Mouse (Mus musculus) hematopoietic stem cell, adult 5-6 weeks (primary cell): ENCODE data around the gene Rpl26. TPM values are rescaled to one million over a fixed set of nuclear protein-coding genes. Genes with fewer than 3 reads are reported as not detected.

Experiments
- ATAC-seq, 2 experiments: fragments of 125-278 bp in 1 of 2; replicated peaks in 1 of 2; 2 replicates each; pipeline ENCODE4 v1.8.0; 2016 to 2017; ENCODE audit warnings: inconsistent platforms in 2 of 2, mild to moderate bottlenecking in 2 of 2, moderate number of reproducible peaks in 2 of 2, low read depth in 1 of 2, moderate TSS enrichment in 1 of 2; ENCODE audit not compliant: low FRiP score in 2 of 2, poor library complexity in 2 of 2, severe bottlenecking in 2 of 2, insufficient read depth in 1 of 2, low TSS enrichment in 1 of 2
- total RNA-seq: library from RNA; stranded (forward); fragments of 172-1452, 232-1000 nt; gene quantifications from 2 replicates; pipeline ENCODE4 v1.2.3, GENCODE M21; 2017

The Rpl26 gene
- total RNA-seq, 1 experiment from 2014 or later = 7,582 TPM

DNA sequence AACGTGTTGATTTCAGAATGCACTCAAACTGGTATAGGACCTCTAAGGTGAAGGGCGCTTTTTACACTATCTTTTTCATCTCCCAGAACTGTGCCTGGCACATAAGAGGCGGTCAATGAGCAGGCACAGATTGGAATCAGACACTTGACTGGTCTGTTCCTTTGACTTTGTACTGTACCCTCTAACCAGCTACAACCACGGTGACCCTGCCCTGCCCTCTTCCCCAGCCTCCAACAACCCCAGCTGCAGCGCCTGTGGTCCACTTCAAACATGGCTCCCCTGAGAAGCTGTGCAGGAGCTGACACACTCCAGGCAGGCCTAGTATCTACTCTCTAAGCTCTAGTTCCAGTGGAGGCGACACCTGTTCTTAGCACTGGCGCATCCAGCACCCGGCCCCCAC, 41.3 kb downstream of the Rpl26 start:
- no peak for ATAC-seq

DNA sequence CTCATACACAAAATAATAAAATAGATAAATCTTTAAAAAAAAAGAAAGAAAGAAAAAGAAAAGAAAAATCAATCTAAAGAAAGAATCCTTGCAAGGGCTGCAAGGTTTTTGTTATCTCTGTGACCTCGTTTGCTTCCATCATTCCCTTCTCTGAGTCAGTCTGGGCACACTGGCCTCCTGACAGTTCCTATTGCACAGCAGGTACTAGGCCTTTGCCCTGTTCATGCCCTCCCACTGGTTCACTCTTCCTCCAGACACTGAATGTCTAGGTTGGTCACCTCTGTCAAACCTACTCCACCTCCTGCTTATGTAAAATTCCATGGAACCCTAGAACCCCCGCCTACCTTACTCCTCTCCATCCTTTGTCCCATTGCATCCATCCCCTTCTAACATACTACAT, 43.9 kb downstream of the Rpl26 start:
- no peak for ATAC-seq

DNA sequence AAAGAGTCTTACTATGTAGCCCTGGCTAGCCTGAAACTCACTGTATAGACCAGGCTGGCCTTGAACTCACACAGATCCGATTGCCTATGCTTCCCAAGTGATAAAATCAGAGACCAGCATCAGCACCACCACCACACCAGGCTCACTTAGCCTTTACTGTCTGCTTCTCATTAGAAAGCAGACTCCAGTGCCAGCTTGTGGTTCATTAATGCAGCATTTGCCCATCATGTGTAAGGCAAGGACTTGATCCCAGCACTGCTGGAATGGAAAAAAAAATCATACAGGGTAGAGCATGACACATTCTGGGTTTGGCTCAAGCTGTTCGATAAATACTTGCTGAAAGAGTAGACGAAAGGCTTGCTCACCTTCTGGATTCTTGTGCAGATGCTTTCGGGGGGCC, 44.6 kb downstream of the Rpl26 start:
- ATAC-seq = no peak

DNA sequence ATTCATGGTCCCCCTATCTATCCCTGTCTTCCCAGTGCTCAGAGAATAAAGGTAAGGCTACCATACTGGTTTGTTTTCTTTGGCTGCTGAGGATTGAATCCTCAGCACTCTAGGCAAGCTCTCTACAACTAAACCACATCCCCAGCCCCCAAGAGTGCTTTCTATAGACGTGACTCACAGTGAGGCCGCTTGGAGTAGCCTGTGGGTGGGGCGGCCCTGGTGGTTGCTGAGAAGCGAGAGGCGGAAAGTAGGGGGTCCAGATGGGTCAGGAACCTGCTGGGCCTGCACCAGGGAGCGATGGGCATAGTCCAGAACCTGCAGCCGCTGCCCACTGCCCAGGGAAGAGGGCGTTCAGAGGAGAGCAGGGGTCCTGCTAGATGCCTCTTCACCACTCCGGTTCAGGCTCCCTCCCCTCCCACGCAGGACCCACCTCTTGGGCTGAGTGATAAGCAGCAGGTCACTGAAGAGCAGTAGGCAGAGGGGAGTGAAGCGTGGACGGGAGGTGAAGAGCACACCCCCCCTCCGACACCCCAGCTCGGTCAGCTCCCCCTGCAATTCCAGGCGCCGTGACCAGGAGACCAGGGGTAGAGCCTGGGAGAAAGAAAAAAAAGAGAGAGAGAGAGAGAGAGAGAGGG, 45.5 kb downstream of the Rpl26 start:
- no peak for ATAC-seq

DNA sequence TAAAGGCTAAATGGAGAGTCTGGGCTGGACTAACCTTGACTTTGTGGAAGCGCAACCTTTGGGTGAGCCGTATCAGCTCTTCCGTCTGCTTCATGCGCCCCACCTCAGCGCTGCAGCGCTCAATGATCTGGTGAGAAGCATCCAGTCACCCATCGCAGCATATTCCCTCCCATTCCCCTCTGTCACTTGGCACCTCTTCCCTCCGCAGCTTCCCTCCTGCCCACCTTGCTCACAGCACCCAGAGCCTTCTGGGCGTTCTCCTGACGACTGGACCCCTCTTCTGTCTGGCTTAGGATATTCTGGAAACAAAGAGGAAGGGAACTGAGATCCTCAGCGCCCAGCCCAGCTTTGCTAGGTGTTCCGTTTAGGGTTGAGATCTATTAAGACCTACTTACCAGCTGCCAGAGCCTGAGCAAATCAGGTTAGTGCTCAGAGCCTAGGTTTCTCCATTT, 46.2 kb downstream of the Rpl26 start:
- ATAC-seq = no peak

DNA sequence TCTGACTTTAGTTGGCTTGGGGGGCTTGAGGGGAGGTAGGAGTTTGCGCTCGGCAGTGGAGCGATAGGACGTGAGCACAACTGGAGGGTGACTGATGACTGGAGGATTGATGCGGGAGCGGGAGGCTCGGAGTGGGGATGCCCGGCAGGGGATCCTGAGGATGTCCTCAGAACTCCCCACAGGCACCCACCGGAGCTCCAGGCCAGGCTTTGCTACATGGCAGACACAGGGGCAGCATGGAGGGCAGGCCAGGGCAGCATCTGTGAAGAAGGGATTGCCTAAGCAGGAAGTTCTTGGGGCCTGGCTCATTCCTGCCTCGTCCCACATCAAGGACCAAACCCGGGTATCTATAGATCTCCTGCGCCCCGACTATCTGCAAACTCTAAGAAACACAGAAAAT, 52.5 kb downstream of the Rpl26 start:
- no peak for ATAC-seq

DNA sequence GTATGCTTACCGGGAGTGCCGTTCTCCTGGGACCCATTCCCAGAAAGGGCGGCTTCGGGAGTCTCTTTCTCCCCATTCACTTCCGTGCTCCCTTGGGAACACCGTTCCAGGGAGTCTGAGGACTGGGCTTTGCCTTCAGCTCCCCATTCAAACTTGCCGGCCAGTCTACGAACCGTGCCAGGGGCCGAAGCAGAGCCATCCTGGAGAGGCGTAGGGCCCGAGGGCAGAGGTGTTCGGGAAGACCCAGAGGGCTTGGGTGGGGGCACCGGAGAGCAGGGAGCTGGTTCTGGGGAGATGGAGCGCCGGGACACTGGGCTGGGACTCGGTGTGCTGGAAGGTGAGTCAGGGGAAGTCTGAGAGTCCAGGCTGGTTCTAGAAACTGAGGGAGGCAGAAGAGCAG, 53.0 kb downstream of the Rpl26 start:
- ATAC-seq = 0 out of 4 replicates have a peak, but pooled peaks have one; percentile 12 to 22

DNA sequence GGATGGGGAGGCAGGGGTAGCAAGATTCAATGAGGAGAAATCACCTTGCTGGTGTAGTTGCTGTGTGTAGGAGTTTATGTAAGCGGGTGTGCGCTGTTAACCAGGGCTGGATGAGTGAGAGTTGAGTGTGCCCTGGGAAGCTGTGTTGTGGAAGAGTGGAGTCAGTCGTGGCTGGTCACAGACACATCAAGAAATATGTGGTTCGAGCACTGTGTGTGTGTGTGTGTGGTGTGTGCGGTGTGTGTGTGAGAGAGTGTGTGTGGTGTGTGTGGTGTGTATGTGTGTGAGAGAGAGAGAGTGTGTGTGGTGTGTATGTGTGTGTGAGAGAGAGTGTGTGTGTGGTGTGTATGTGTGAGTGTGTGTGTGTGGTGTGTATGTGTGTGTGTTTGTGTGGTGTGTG, 54.1 kb downstream of the Rpl26 start:
- ATAC-seq = no peak

DNA sequence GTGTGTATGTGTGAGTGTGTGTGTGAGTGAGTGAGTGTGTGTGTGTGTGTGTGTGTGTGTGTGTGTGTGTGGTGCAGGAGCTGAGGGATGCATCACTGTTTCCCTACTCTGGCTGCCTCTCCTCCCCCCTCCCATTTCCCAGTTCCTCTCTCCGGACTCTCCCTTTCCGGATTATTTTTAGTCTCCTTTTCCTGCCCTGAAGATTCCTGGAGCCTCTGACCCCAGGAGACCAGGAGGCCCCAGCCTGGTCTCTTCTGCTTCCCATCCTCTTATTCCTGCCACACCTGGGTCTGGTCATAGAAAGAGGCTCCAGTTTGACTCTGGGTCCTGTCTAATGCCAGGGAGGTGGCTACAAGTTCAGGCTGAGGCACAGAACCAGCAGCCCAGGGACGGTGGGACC, 54.7 kb downstream of the Rpl26 start:
- ATAC-seq = no peak

Other genes with a start within 250 kb of the Rpl26 start
- 7.9 and 8.8 TPM in 2 replicates for gene Myh10, start 210.0 kb upstream of the Rpl26 start, total RNA-seq
- gene Ndel1, start 29.7 kb upstream of the Rpl26 start, total RNA-seq = 51.2 and 73.3 TPM in 2 replicates
- gene Rnf222, start 13.0 kb upstream of the Rpl26 start, total RNA-seq = not detected in 2 replicates
- not detected in 2 replicates for gene Odf4, start 25.5 kb downstream of the Rpl26 start, total RNA-seq
- 0.81 and 1.8 TPM in 2 replicates for gene Arhgef15, start 55.9 kb downstream of the Rpl26 start, total RNA-seq
- 2.3 and 2.4 TPM in 2 replicates for gene Slc25a35, start 66.5 kb downstream of the Rpl26 start, total RNA-seq
- gene Rangrf, start 73.6 kb downstream of the Rpl26 start, total RNA-seq = 40.1 and 44.5 TPM in 2 replicates
- 34.5 and 39.2 TPM in 2 replicates for gene Pfas, start 106.9 kb downstream of the Rpl26 start, total RNA-seq
- gene Ctc1, start 114.3 kb downstream of the Rpl26 start, total RNA-seq = 21.9 and 40.1 TPM in 2 replicates
- 56.2 and 69.2 TPM in 2 replicates for gene Aurkb, start 144.1 kb downstream of the Rpl26 start, total RNA-seq
- gene Borcs6, start 158.1 kb downstream of the Rpl26 start, total RNA-seq = 5.2 and 6.7 TPM in 2 replicates
- 22.0 and 39.1 TPM in 2 replicates for gene Tmem107, start 169.2 kb downstream of the Rpl26 start, total RNA-seq
- 20.9 and 22.5 TPM in 2 replicates for gene Vamp2, start 186.9 kb downstream of the Rpl26 start, total RNA-seq
- 33.6 and 42.1 TPM in 2 replicates for gene Per1, start 193.6 kb downstream of the Rpl26 start, total RNA-seq
- gene Hes7, start 218.8 kb downstream of the Rpl26 start, total RNA-seq = not detected in 2 replicates
- not detected in 2 replicates for gene 9130213A22Rik, start 221.0 kb downstream of the Rpl26 start, total RNA-seq
- not detected in 2 replicates for gene Aloxe3, start 224.3 kb downstream of the Rpl26 start, total RNA-seq